ENCODE assay signal across 8 mouse cellular contexts in the genomic region with DNA sequence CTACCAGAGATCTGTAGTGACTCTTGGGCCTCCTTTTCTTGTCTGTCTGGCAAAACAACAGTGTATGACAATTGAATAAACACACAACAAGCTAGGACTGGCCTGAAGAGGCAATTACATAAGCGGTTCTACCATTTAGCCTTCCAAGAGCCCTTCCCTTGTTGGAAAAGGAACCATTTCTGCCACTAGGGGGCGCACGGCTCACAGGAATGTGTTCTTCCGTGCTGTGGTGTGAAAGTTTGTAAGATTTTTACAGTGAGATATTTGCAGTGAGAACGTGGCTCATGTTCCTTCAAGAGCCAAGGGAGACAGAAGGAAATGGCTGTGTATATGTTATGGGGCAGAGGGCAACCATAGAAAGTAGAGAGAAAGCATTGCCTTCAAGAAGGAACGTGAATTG. TPM values are rescaled to one million over a fixed set of nuclear protein-coding genes. Genes with fewer than 3 reads are reported as not detected.
DNase-seq lines count a peak whose midpoint lies in the region; ATAC-seq and TF ChIP-seq lines count a peak whose summit lies in the region.
"Had no signal": no experiment of that assay in that cellular context is flagged by ENCODE, and none has a peak within 500 bp of the region (broad histone marks: within the 10 kb centered on the region; RNA-seq: fewer than 3 reads in every experiment).

No protein-coding gene starts in this region.

- no peaks in the 10 kb centered on the region for H3K9me3 ChIP-seq in embryonic facial prominence, embryonic 14.5 days (ENCODE audit: control insufficient read depth, low read length)
- H3K9me3 ChIP-seq: neural tube, embryonic 12.5 days had no signal

- no peak overlapping the region for H3K4me3 ChIP-seq in embryonic facial prominence, embryonic 14.5 days (ENCODE audit: low read depth, low read length)
- no peak overlapping the region for H3K4me3 ChIP-seq in spleen, adult 2 months (ENCODE audit: extremely low read depth, insufficient read depth, insufficient read length)
- H3K4me3 ChIP-seq: neural tube, embryonic 12.5 days had no signal

- no peak overlapping the region for H3K4me2 ChIP-seq in embryonic facial prominence, embryonic 14.5 days (ENCODE audit: low read depth, low read length)
- H3K4me2 ChIP-seq: neural tube, embryonic 12.5 days had no signal

- peak; percentile 55 for ATAC-seq in embryonic facial prominence, embryonic 14.5 days (ENCODE audit: low read depth)
- ATAC-seq in megakaryocyte, adult 5-6 weeks (ENCODE audit: poor library complexity, severe bottlenecking), result peak; percentile 89

- peak; percentile 87; the same call in 1 of the 2 replicates for TF ChIP-seq CTCF in spleen, adult 2 months (IDR thresholded peaks at IDR 0.05; ENCODE audit: extremely low read depth, insufficient read depth, insufficient read length, insufficient replicate concordance)

- no peak overlapping the region for H3K9ac ChIP-seq in embryonic facial prominence, embryonic 14.5 days (ENCODE audit: low read depth, low read length)
- H3K9ac ChIP-seq: neural tube, embryonic 12.5 days had no signal

- 0 out of 2 replicates have a peak, but pooled peaks cover 2% of the 10 kb centered on the region for H3K4me1 ChIP-seq in embryonic facial prominence, embryonic 14.5 days (ENCODE audit: control insufficient read depth, insufficient read depth, low read length)
- peaks cover 7% of the 10 kb centered on the region; the same call in 1 of the 2 replicates for H3K4me1 ChIP-seq in spleen, adult 2 months (ENCODE audit: control insufficient read depth, insufficient read depth, insufficient read length)
- H3K4me1 ChIP-seq: neural tube, embryonic 12.5 days had no signal

- no peak overlapping the region for H3K27ac ChIP-seq in embryonic facial prominence, embryonic 14.5 days (replicated peaks; ENCODE audit: low read depth, low read length)
- H3K27ac ChIP-seq in spleen, adult 2 months (ENCODE audit: insufficient read depth, low read length), result no peak overlapping the region
- H3K27ac ChIP-seq: neural tube, embryonic 12.5 days had no signal

- no peaks in the 10 kb centered on the region for H3K27me3 ChIP-seq in embryonic facial prominence, embryonic 14.5 days (replicated peaks; ENCODE audit: control insufficient read depth, insufficient read depth, low read length)
- H3K27me3 ChIP-seq in spleen, adult 2 months (ENCODE audit: control insufficient read depth, insufficient read depth, low read length), result no peaks in the 10 kb centered on the region

- 12% methylated on average over 6 of the region's 6 CpGs for WGBS in embryonic facial prominence, embryonic 14.5 days
- WGBS in spleen, adult 2 months, result 10% methylated on average over 6 of the region's 6 CpGs

- no peak for TF ChIP-seq POLR2A in spleen, adult 2 months (IDR thresholded peaks at IDR 0.05; ENCODE audit: low read depth, low read length)

- H3K36me3 ChIP-seq in embryonic facial prominence, embryonic 14.5 days (ENCODE audit: control insufficient read depth, insufficient read depth, low read length), result no peaks in the 10 kb centered on the region
- H3K36me3 ChIP-seq in spleen, adult 2 months (ENCODE audit: control insufficient read depth, insufficient read depth, low read length), result no peaks in the 10 kb centered on the region
- H3K36me3 ChIP-seq: neural tube, embryonic 12.5 days had no signal

- DNase-seq in MEL-GATA-1-ER (ENCODE audit: extremely low read depth, low read depth), result peak; percentile 68
- DNase-seq in adrenal gland, postnatal 4 days (ENCODE audit: low spot score in 2 of 2), result peak; percentile 78 to 80
- peak; percentile 87 for DNase-seq in embryonic facial prominence, embryonic 14.5 days (ENCODE audit: low spot score)
- DNase-seq in heart, postnatal 4 days, result peak; percentile 93
- peak; percentile 89 to 94 for DNase-seq in layer of hippocampus, postnatal 14 days (ENCODE audit: low spot score in 2 of 2)
- DNase-seq in spleen, adult 2 months (ENCODE audit: low read depth in 1 of 2, low spot score in 2 of 2), result peak; percentile 75 to 90

RNA-seq across cellular contexts. Expression of gene Tmprss4, which starts 17.7 kb away (rescaled TPM):
- under 1 TPM in 1 of 2 experiments, not detected in 1; 0.50 TPM for total RNA-seq in adrenal gland, postnatal 4 days (2021)
- polyA plus RNA-seq in embryonic facial prominence, embryonic 14.5 days (2014; fragmentation: Nextera tagmentation; extraction: Ambion mirVana), result 4.3 and 5.2 TPM in 2 replicates
- not detected for total RNA-seq in heart, postnatal 4 days (2021)
- not detected for total RNA-seq in layer of hippocampus, postnatal 14 days (2021)
- 0.34 TPM in 1 of 2 replicates, not detected in the other for total RNA-seq in megakaryocyte, adult 5-6 weeks (2015)
- 0.07 TPM in 1 of 2 replicates, not detected in the other for total RNA-seq in megakaryocyte, adult 5-6 weeks (2017)
- polyA plus RNA-seq in spleen, adult 2 months (2012; rRNA removed), result 0.33 and 0.52 TPM in 2 replicates

RNA-seq across cellular contexts. Expression of gene BC049352, which starts 39.8 kb away (rescaled TPM):
- under 1 TPM in 1 of 2 experiments, not detected in 1; 0.17 TPM for total RNA-seq in adrenal gland, postnatal 4 days (2021)
- polyA plus RNA-seq in embryonic facial prominence, embryonic 14.5 days (2014; fragmentation: Nextera tagmentation; extraction: Ambion mirVana), result 0.81 and 1.0 TPM in 2 replicates
- not detected for total RNA-seq in heart, postnatal 4 days (2021)
- total RNA-seq in layer of hippocampus, postnatal 14 days (2021), result under 1 TPM in 1 of 2 experiments, not detected in 1; 0.21 TPM
- not detected in 2 replicates for total RNA-seq in megakaryocyte, adult 5-6 weeks (2015)
- not detected in 2 replicates for total RNA-seq in megakaryocyte, adult 5-6 weeks (2017)
- polyA plus RNA-seq in spleen, adult 2 months (2012; rRNA removed), result 0.37 and 0.45 TPM in 2 replicates
- polyA plus RNA-seq: neural tube, embryonic 12.5 days had no signal

RNA-seq across cellular contexts. Expression of gene Il10ra, which starts 47.4 kb away (rescaled TPM):
- 1 to 10 TPM; 2.6 to 2.7 TPM for total RNA-seq in adrenal gland, postnatal 4 days (2021)
- 1.2 TPM in 2 replicates for polyA plus RNA-seq in embryonic facial prominence, embryonic 14.5 days (2014; fragmentation: Nextera tagmentation; extraction: Ambion mirVana)
- total RNA-seq in heart, postnatal 4 days (2021), result 1 to 10 TPM; 1.0 to 1.2 TPM
- total RNA-seq in layer of hippocampus, postnatal 14 days (2021), result 1 to 10 TPM; 2.7 to 3.1 TPM
- 33.9 and 37.2 TPM in 2 replicates for total RNA-seq in megakaryocyte, adult 5-6 weeks (2015)
- 68.7 and 77.1 TPM in 2 replicates for total RNA-seq in megakaryocyte, adult 5-6 weeks (2017)
- polyA plus RNA-seq in spleen, adult 2 months (2012; rRNA removed), result 60.6 and 65.1 TPM in 2 replicates

Comparison
In these comparisons a context has a peak if more than half of its experiments do, and no peak if none do; other contexts are left out.
1. RNA of gene Il10ra, which starts 47.4 kb away (total RNA-seq): 33.9 to 77.1 TPM in megakaryocyte, adult 5-6 weeks; 2.7 to 3.1 TPM in layer of hippocampus, postnatal 14 days, 2.6 to 2.7 TPM in adrenal gland, postnatal 4 days and 1.0 to 1.2 TPM in heart, postnatal 4 days; every median in the first group is over 4 times any median in the second.
2. Peak in every context shown above with its lines, with median percentiles within 50 percentile points of each other: DNase-seq.